Mouse (Mus musculus): ENCODE measurements at regions not wholly inside any gene's neighbourhood (a gene's known extent, or its start where the extent isn't known, plus 50 kb on each side); places are given as distances from the start of the nearest gene placed in this dataset.

GRCm38 (mm10) chr7:115310400-115311225, 567.1 kb downstream of the Insc start:
- no peak overlapping the region for H3K27ac ChIP-seq (ENCODE audit: low read depth, low read length)
- 83% methylated on average over 5 of the region's 5 CpGs for WGBS
- no peak for DNase-seq (ENCODE audit: low spot score)
- ATAC-seq (ENCODE audit: low FRiP score), result no peak
- H3K4me1 ChIP-seq (replicated peaks; ENCODE audit: control insufficient read depth, insufficient read depth, low read length), result no peaks in the 10 kb centered on the region
- H3K4me2 ChIP-seq (replicated peaks; ENCODE audit: low read depth, low read length), result no peak overlapping the region
- no peaks in the 10 kb centered on the region for H3K27me3 ChIP-seq (ENCODE audit: control insufficient read depth, insufficient read depth, low read length)
- no peaks in the 10 kb centered on the region for H3K36me3 ChIP-seq (ENCODE audit: control insufficient read depth, insufficient read depth, low read length)
- no peak overlapping the region for H3K9ac ChIP-seq (ENCODE audit: low read depth, low read length)
- no peaks in the 10 kb centered on the region for H3K9me3 ChIP-seq (ENCODE audit: control insufficient read depth, low read length)
- no peak overlapping the region for H3K4me3 ChIP-seq (ENCODE audit: low read depth, low read length)

DNA sequence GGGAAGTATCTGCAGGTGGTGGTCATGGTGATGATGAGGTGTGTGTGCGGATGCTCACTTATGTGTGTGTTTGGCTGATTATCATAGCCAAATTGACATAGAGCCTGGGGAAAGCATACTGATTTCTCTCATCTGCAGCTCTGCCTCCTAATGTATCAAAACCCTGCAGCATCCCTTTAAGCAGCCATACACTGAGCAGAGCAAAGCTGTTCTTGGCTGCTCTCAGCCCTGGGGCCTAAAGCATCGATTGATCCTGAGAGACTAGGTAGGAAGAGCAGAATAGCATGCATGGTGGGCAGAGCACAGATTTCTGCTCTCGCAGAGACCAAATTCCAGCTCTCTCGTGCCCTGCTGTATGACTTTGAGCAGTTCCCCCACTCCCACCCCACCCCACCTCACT, 576.0 kb downstream of the Insc start:
- WGBS, result 76% methylated on average over 4 of the region's 4 CpGs
- H3K4me3 ChIP-seq (ENCODE audit: low read depth, low read length), result no peak overlapping the region

GRCm38 (mm10) chr7:115322989-115323388, 579.5 kb downstream of the Insc start:
- H3K4me1 ChIP-seq (replicated peaks; ENCODE audit: control insufficient read depth, insufficient read depth, low read length), result no peaks in the 10 kb centered on the region; the same call in 1 of the 2 replicates
- H3K36me3 ChIP-seq (ENCODE audit: control insufficient read depth, insufficient read depth, low read length), result no peaks in the 10 kb centered on the region
- DNase-seq (ENCODE audit: low spot score) (no peak), ATAC-seq (ENCODE audit: low FRiP score) (no peak)
- H3K27ac ChIP-seq (ENCODE audit: low read depth, low read length), result no peak overlapping the region
- WGBS, result 77% methylated on average over 5 of the region's 5 CpGs
- H3K4me2 ChIP-seq (replicated peaks; ENCODE audit: low read depth, low read length), result no peak overlapping the region
- no peaks in the 10 kb centered on the region for H3K9me3 ChIP-seq (ENCODE audit: control insufficient read depth, low read length)
- no peak overlapping the region for H3K4me3 ChIP-seq (ENCODE audit: low read depth, low read length)
- no peaks in the 10 kb centered on the region for H3K27me3 ChIP-seq (ENCODE audit: control insufficient read depth, insufficient read depth, low read length)
- no peak overlapping the region for H3K9ac ChIP-seq (ENCODE audit: low read depth, low read length)

More for the DNA sequence above, 576.0 kb downstream of the Insc start:
- Histone ChIP-seq H3K27me3 (ENCODE audit: control insufficient read depth, insufficient read depth, low read length) (no peaks in the 10 kb centered on the region), H3K4me2 (replicated peaks; ENCODE audit: low read depth, low read length) (no peak overlapping the region), H3K4me1 (replicated peaks; ENCODE audit: control insufficient read depth, insufficient read depth, low read length) (no peaks in the 10 kb centered on the region; the same call in 1 of the 2 replicates), H3K36me3 (ENCODE audit: control insufficient read depth, insufficient read depth, low read length) (no peaks in the 10 kb centered on the region), H3K9ac (ENCODE audit: low read depth, low read length) (no peak overlapping the region), H3K27ac (ENCODE audit: low read depth, low read length) (no peak overlapping the region), H3K9me3 (ENCODE audit: control insufficient read depth, low read length) (no peaks in the 10 kb centered on the region)
- DNase-seq (ENCODE audit: low spot score) (no peak), ATAC-seq (ENCODE audit: low FRiP score) (no peak)

DNA sequence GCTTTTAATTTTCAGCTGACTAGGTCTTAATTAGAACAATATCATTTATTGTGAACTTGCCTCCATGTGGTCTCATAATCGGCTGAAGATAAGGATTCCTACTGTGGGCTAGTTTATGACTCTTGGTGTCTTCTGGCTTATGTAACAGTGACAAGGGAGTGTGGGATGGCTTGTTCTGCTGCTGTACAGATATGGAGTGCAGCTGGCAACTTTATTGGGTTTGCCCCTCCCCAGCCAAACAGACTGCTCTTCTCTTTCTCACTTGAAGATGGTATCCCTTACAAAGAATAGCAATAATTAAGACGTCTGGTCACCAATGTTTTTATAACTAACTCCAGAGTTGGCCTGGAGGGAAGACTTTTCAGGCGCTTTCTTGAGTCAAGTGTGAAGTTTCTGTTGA, 584.8 kb downstream of the Insc start:
- no peak for DNase-seq (ENCODE audit: low spot score)
- H3K4me3 ChIP-seq (ENCODE audit: low read depth, low read length), result no peak overlapping the region
- H3K36me3 ChIP-seq (ENCODE audit: control insufficient read depth, insufficient read depth, low read length), result no peaks in the 10 kb centered on the region
- no peak for ATAC-seq (ENCODE audit: low FRiP score)
- no peak overlapping the region for H3K27ac ChIP-seq (ENCODE audit: low read depth, low read length)
- no peaks in the 10 kb centered on the region for H3K9me3 ChIP-seq (ENCODE audit: control insufficient read depth, low read length)
- no peak overlapping the region for H3K9ac ChIP-seq (ENCODE audit: low read depth, low read length)
- WGBS, result 81% methylated on average over 3 of the region's 3 CpGs
- no peaks in the 10 kb centered on the region for H3K27me3 ChIP-seq (ENCODE audit: control insufficient read depth, insufficient read depth, low read length)
- H3K4me2 ChIP-seq (replicated peaks; ENCODE audit: low read depth, low read length), result no peak overlapping the region
- H3K4me1 ChIP-seq (replicated peaks; ENCODE audit: control insufficient read depth, insufficient read depth, low read length), result no peaks in the 10 kb centered on the region; the same call in 1 of the 2 replicates

DNA sequence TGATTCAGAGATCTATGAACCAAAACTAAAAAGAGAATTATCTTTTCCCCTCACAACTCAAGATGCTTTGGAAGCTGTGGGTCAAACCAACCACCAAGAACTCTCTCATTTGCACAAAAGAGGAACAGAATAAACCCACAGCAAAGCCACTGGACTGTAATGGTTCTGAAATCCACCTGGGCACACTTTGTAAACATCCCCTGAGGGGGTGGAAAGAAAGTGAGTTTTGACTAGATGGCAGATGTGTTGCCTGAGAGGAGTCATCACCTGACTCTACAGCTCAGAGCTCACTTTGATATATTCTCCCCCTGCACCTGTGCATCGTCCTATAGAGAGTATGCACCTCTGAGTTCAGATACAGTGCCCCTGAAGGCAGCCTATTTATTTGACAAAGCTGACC, 588.2 kb downstream of the Insc start:
- H3K4me2 ChIP-seq (replicated peaks; ENCODE audit: low read depth, low read length), result no peak overlapping the region
- ATAC-seq (ENCODE audit: low FRiP score), result no peak
- H3K27ac ChIP-seq (ENCODE audit: low read depth, low read length), result no peak overlapping the region
- H3K9ac ChIP-seq (ENCODE audit: low read depth, low read length), result no peak overlapping the region
- no peaks in the 10 kb centered on the region for H3K36me3 ChIP-seq (ENCODE audit: control insufficient read depth, insufficient read depth, low read length)
- H3K4me3 ChIP-seq (ENCODE audit: low read depth, low read length), result no peak overlapping the region
- H3K27me3 ChIP-seq (ENCODE audit: control insufficient read depth, insufficient read depth, low read length), result no peaks in the 10 kb centered on the region
- H3K4me1 ChIP-seq (replicated peaks; ENCODE audit: control insufficient read depth, insufficient read depth, low read length), result no peaks in the 10 kb centered on the region
- WGBS, result 76% methylated on average over 1 of the region's 1 CpGs
- H3K9me3 ChIP-seq (ENCODE audit: control insufficient read depth, low read length), result no peaks in the 10 kb centered on the region
- no peak for DNase-seq (ENCODE audit: low spot score)

DNA sequence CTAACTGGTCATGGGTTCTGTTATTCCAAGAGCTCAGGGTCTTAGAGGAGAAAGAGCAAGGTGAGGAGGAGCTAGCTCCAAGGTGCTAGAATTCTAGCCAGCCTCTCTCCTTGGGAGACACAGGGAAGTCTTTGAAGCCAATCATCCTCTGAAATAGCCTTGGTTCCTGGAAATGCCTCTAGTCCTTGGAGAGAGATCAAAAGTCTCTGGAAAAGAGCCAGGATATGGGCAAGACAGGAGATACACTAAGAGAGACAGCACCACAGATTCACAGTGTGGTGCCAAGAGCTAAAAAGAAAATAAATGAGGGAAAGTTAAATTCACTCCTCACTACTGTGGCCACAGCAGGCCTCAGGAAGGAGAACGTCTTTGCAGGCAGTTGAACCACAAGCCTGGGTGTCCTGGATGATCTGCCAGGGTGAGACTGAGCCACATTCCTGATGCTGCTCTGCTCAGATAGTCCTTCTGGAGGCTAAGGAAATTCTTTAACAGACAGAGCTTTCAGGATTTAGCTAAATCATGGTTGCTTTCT, 589.6 kb downstream of the Insc start:
- Histone ChIP-seq H3K27ac (ENCODE audit: low read depth, low read length) (no peak overlapping the region), H3K4me3 (ENCODE audit: low read depth, low read length) (no peak overlapping the region), H3K9ac (ENCODE audit: low read depth, low read length) (no peak overlapping the region), H3K9me3 (ENCODE audit: control insufficient read depth, low read length) (no peaks in the 10 kb centered on the region), H3K4me1 (replicated peaks; ENCODE audit: control insufficient read depth, insufficient read depth, low read length) (no peaks in the 10 kb centered on the region), H3K36me3 (ENCODE audit: control insufficient read depth, insufficient read depth, low read length) (no peaks in the 10 kb centered on the region), H3K27me3 (ENCODE audit: control insufficient read depth, insufficient read depth, low read length) (no peaks in the 10 kb centered on the region), H3K4me2 (replicated peaks; ENCODE audit: low read depth, low read length) (no peak overlapping the region)
- no peak for DNase-seq (ENCODE audit: low spot score)
- no peak for ATAC-seq (ENCODE audit: low FRiP score)
- 67% methylated on average over 1 of the region's 1 CpGs for WGBS

GRCm38 (mm10) chr7:115335051-115335450, 591.6 kb downstream of the Insc start:
- 96% methylated on average over 3 of the region's 3 CpGs for WGBS
- H3K36me3 ChIP-seq (ENCODE audit: control insufficient read depth, insufficient read depth, low read length), result no peaks in the 10 kb centered on the region

DNA sequence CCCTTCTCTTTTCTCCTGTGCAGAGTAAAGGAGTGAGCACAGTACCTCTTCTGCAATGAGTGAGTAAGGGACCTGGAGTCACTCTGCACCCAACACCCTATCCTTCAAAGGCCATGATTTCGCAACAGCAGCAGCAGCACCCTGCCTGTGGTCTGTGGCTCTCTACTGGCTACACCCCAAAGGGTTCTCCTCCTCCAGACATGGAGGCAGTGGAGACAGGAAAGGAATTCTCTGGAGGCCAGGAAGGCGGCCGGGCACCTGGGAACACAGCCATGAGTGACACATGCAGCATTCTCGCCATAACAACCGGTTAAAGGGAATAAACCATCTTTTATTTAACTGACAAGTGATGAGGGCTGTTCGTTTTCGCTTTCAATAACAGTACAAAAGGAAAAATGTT, 596.7 kb downstream of the Insc start:
- Histone ChIP-seq H3K9me3 (ENCODE audit: control insufficient read depth, low read length) (no peaks in the 10 kb centered on the region), H3K27ac (ENCODE audit: low read depth, low read length) (no peak overlapping the region), H3K4me1 (replicated peaks; ENCODE audit: control insufficient read depth, insufficient read depth, low read length) (no peaks in the 10 kb centered on the region), H3K4me2 (replicated peaks; ENCODE audit: low read depth, low read length) (no peak overlapping the region), H3K4me3 (ENCODE audit: low read depth, low read length) (no peak overlapping the region), H3K9ac (ENCODE audit: low read depth, low read length) (no peak overlapping the region), H3K36me3 (ENCODE audit: control insufficient read depth, insufficient read depth, low read length) (no peaks in the 10 kb centered on the region), H3K27me3 (ENCODE audit: control insufficient read depth, insufficient read depth, low read length) (no peaks in the 10 kb centered on the region)
- DNase-seq (ENCODE audit: low spot score) (no peak), ATAC-seq (ENCODE audit: low FRiP score) (no peak)
- WGBS, result 68% methylated on average over 7 of the region's 7 CpGs

More at GRCm38 (mm10) chr7:115335051-115335450, 591.6 kb downstream of the Insc start:
- Histone ChIP-seq H3K4me2 (replicated peaks; ENCODE audit: low read depth, low read length) (no peak overlapping the region), H3K9ac (ENCODE audit: low read depth, low read length) (no peak overlapping the region), H3K4me3 (ENCODE audit: low read depth, low read length) (no peak overlapping the region), H3K4me1 (replicated peaks; ENCODE audit: control insufficient read depth, insufficient read depth, low read length) (no peaks in the 10 kb centered on the region), H3K27ac (ENCODE audit: low read depth, low read length) (no peak overlapping the region), H3K9me3 (ENCODE audit: control insufficient read depth, low read length) (no peaks in the 10 kb centered on the region), H3K27me3 (ENCODE audit: control insufficient read depth, insufficient read depth, low read length) (no peaks in the 10 kb centered on the region)
- DNase-seq (ENCODE audit: low spot score) (no peak), ATAC-seq (ENCODE audit: low FRiP score) (no peak)

GRCm38 (mm10) chr7:115341007-115341406, 597.5 kb downstream of the Insc start:
- no peaks in the 10 kb centered on the region for H3K4me1 ChIP-seq (replicated peaks; ENCODE audit: control insufficient read depth, insufficient read depth, low read length)
- H3K4me3 ChIP-seq (ENCODE audit: low read depth, low read length), result no peak overlapping the region
- no peaks in the 10 kb centered on the region for H3K9me3 ChIP-seq (ENCODE audit: control insufficient read depth, low read length)
- H3K27ac ChIP-seq (ENCODE audit: low read depth, low read length), result no peak overlapping the region
- 79% methylated on average over 4 of the region's 4 CpGs for WGBS
- H3K27me3 ChIP-seq (ENCODE audit: control insufficient read depth, insufficient read depth, low read length), result no peaks in the 10 kb centered on the region
- no peak for ATAC-seq (ENCODE audit: low FRiP score)
- no peaks in the 10 kb centered on the region for H3K36me3 ChIP-seq (ENCODE audit: control insufficient read depth, insufficient read depth, low read length)
- H3K9ac ChIP-seq (ENCODE audit: low read depth, low read length), result no peak overlapping the region
- DNase-seq (ENCODE audit: low spot score), result no peak
- H3K4me2 ChIP-seq (replicated peaks; ENCODE audit: low read depth, low read length), result no peak overlapping the region
